Mouse (Mus musculus) v-Abl transformed pro-B cells (cell line): ENCODE data around the gene Rap1b.

Experiments
- in situ Hi-C, 2 experiments: fragments of 400-800 bp; cut with MboI; formaldehyde crosslinking; loops; one replicate each; pipeline ENCODE4 v1.15.1; 2025; ENCODE audit not compliant: unreplicated experiment in 2 of 2

Rap1b gene

DNA sequence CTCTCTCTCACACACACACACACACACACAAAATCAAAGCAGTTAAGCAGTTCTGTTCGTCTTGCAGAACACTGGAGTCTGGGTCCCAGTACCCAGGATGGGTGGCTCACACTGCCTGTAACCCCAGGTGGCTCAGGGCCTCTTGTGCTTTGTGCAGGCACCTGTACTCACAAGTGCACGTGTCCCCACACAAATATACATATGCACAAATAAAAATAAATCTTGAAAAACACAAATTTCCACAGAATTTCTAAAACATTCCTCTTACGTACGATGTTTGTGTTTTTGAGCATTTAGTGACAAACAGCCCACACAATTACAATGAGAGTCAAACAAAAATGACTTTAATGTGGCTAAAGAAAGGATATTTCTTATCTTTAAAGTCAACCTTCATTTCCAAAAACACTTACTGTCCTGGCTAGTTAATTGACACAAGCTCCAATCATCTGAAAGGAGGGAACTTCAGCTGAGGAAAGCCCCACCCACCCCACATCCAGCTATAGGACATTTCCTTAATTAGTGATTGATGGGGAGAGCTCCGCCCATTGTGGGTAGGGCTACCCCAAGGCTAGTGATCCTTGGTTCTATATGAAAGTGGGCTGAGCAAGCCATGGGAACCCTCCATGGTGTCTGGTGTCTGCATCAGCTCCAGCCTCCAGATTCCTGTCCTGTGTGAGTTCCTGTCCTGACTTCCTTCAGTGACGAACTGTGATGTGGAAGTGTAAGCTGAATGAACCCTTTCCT is 70.3 kb downstream of the Rap1b start:
- in situ Hi-C loops, result no loop called here

DNA sequence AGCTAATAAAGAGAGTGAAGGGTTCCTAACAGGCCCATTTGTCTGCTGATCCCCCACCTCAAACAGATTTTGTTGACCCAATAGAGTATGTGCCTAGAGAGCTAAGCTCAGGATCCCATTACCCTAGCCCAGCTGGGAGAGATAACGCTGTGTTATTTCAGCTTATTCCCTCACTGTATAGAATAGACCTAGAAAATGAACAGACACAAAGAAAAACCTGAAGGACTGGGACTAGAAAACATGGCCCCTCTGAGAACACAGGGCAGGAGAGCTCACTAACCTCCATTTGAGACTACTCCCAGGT is 71.1 kb downstream of the Rap1b start:
- in situ Hi-C loops, result no loop called here

DNA sequence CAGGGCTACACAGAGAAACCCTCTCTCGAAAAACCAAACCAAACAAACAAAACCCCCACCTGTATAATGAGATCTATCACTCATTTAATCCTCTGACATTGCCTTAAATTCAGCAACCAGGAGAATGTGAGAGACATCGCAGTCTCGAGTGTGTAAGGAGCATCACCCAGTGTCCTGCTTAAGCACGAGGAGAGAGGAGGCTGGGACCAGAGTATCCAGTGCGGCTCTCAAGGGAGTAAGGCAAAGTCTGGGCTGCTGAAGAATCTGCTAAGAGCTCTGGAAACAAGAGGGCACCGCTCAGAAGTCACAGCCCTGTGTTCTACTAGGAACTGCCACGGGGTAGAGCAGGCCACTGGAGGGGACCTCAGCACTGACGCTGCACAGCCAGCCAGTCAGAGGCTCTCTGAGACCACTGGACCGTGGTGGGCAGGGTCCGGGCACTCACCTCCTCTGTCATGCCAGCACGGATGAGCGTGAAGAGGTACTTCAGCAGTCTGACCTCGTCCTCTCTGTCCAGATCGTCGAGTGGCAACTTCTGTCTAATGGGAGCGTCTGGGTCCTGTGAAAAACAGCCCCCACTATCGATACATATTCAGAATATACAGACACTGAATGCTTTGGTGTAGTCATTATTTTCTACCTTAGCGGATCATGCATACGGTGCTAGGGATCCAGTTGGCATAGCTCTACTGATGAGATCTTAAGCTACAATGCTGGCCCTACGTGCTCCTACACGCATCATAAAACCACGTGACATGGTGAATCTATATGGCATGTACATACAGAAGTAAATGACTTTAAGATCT is 71.6 kb downstream of the Rap1b start:
- in situ Hi-C loops, result no loop called here

- in situ Hi-C loops, result no loop called here
Measured at GRCm38 (mm10) chr10:117773106-117773720, 72.6 kb downstream of the Rap1b start.

DNA sequence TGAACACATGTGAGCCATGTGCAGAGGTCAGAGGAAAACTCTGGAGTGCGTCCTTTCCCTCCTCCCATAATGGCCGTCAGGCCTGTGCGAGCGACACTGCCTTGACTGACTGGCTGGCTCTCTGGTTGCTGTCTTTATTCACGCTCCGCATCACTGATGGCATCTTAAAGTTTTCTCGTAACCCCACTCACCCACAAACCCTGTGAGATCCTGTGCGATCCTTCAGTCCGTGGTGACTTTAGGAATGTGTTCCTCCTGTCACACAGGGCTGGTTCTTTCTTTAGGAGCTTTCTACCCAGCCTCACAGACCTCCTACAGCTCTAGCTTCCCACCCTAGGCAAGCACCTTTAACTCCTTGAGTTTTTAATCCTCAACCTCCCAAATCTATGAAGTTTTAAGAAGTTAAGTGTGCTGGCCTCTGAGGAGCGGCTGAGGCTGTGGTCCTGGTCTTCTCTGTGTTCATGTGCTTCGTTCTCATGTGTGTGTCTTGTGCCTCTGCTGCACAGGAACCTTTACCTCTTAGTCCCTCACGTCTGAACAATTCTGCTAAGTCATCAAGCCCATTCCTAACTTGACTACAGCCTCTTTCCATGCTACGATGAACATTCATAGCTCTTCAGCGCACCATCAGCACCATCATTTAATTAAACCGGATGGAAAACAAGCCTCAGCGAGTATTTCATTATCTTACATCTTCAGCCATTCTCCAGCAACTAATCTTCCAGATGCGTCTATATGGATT is 73.3 kb downstream of the Rap1b start:
- in situ Hi-C loops, result no loop called here

GRCm38 (mm10) chr10:117771131-117771510 is 74.7 kb downstream of the Rap1b start:
- in situ Hi-C loops, result no loop called here

- in situ Hi-C loops, result no loop called here
Measured at GRCm38 (mm10) chr10:117770286-117771130, 75.3 kb downstream of the Rap1b start.

DNA sequence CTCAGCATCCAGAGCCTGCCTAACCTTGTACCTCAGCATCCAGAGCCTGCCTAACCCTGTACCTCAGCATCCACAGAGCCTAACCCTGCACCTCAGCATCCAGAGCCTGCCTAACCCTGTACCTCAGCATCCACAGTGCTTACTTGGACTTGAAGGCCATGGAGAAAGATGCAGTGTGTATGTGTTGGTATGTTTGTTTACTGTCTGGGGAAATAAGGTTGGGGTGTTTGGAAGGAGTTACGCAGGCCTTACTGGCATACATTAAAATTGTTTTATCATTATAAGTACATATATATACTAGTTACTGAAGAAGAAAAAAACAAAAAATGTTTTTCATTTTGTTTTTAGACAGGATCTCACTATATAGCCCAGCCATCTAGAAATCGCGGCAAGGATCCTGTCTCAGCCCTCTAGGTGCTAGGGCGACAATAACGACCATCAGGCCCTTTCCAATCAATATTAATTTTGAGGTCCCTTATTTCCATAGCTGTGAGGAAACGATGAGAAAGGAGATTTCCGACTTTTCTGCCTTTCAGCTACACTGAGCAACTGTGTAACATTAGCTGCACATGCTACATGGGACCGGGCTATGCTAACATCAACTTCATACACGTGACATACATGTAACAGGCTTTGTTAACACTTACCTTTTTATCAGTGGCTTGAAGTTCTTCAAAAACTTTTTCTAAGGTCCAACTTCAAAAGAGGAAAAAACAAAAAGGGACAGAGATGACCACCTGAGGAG is 76.1 kb downstream of the Rap1b start:
- in situ Hi-C loops, result no loop called here

DNA sequence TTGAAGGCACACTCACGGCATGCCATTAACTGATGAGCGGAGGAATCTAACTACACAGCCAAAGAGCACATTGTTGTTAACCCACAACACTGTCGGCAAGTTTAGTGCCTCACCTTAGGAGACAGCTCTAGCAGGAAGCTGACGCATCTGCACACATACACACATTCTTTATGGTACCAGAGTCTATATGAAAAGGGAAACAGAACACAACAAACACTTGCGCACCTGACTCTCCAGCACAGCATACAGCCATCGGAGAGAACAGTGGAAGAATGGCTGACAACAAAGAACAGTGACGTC is 77.7 kb downstream of the Rap1b start:
- in situ Hi-C loops, result no loop called here

- in situ Hi-C loops, result no loop called here
Measured at GRCm38 (mm10) chr10:117767286-117768140, 78.3 kb downstream of the Rap1b start.

- in situ Hi-C loops, result no loop called here
Measured at GRCm38 (mm10) chr10:117766896-117767160, 79.0 kb downstream of the Rap1b start.

DNA sequence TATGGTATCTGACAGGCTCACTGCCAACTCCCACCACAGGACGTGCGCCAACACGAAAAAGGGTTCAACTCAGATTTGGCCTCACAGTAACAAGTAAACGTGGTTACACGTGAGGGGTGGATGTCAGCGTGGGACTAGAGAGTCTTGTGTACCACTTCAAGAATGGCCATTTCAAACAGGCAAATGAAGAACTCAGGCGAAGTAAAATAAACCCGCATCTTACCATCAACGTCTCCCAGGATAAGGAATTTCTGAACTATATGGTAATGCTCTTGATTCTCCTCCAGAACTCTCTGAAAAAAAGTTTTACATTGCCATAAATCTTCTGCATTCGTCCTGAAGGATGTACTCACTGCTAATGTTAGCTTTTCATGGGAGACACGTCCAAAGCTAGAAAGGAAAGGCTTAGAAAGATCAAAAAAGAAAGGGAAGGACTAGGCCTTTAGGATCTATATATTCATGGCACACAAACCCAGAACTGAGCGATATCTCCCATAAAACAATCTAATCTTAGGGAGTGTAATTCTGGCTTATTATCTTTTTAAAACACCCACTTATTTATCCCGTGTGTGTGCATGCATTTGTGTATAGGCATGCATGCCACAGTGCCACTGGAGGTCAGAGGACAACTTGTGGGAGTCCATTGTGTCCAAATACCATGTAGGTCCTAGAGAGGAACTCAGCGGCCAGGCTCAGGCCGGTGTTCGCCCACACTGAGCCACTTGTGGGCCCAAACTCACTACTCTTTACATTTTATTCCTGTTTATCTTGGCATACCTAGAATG is 79.5 kb downstream of the Rap1b start:
- in situ Hi-C loops, result no loop called here

DNA sequence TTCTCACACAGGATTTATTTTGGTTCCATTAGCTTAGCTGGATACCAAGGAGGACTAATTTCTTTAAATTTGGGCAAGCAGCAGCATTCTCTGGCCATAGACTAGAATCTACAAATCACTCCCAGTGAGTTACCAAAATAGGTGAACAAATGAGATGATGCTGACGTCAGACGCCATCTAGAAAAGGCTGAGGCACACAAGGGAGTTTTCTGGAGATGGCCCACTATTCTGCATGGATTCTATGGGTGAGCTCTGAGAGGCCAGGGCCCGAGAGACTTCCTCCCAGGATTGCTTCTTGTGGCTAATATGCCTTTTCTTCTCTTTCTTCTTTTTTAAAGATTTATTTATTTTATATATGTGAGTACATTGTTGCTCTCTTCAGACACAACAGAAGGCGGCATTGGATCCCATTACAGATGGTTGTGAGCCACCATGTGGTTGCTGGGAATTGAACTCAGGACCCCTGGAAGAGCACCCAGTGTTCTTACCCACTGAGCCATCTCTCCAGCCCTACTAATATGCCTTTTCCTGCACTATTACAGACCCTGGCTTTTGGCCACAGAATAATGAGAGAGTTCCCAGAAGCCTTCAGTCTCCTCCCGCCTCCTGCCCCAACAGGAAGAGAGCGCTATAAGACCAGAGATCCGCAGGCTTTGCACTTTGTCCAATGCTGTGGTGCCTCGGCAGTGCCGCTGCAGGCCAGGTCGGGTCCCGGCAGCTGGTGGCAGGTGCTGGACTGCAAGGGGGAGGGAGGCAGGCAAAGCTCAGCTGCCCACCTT is 80.5 kb downstream of the Rap1b start:
- in situ Hi-C loops, result no loop called here

DNA sequence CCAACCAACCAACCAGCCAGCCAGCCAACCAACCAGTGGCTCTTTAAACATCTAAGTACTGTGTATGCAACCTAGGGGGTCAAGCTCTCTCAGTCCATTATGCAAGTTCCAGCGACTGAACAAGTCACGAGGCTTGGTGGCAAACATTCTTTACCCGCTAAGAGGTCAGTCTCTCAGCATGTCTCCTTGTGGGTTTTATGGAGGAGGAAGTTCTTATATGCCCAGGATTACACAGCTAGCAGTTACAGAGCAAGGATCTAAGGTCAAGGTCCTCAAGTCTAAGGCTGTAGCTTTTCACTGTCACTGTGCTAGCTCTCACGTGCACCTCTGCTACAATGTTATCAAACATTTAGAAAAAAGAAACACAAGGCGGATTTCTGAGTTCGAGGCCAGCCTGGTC is 81.2 kb downstream of the Rap1b start:
- in situ Hi-C loops, result no loop called here
